Mouse (Mus musculus) myocyte (in vitro differentiated cells): ENCODE results near the gene Gm45261.

Experiments
- CEBPB ChIP-seq: IDR thresholded peaks from 2 replicates; pipeline ENCODE4 v1.6.1; 2011; ENCODE audit warnings: mild to moderate bottlenecking, moderate library complexity; ENCODE audit not compliant: poor library complexity, insufficient read depth, severe bottlenecking
- E2F4 ChIP-seq: IDR thresholded peaks from one replicate; pipeline ENCODE4 v1.6.1; 2011; ENCODE audit warnings: mild to moderate bottlenecking, control low read depth, moderate library complexity; ENCODE audit not compliant: insufficient read depth
- MAX ChIP-seq: IDR thresholded peaks from one replicate; pipeline ENCODE4 v1.6.1; 2011; ENCODE audit warnings: low read depth, mild to moderate bottlenecking, control low read depth
- MYOD1 ChIP-seq, 3 experiments: IDR thresholded peaks; one replicate each; pipeline ENCODE4 v1.6.1; 2011; ENCODE audit warnings: control low read depth in 2 of 3, low read depth in 2 of 3, mild to moderate bottlenecking in 2 of 3, moderate library complexity in 1 of 3; ENCODE audit not compliant: insufficient read length in 2 of 3, control insufficient read depth in 1 of 3
- MYOG ChIP-seq, 3 experiments: IDR thresholded peaks; one replicate each; pipeline ENCODE4 v1.6.1; 2011; ENCODE audit warnings: control low read depth in 2 of 3, low read depth in 2 of 3, mild to moderate bottlenecking in 2 of 3; ENCODE audit not compliant: insufficient read length in 2 of 3, control insufficient read depth in 1 of 3, insufficient read depth in 1 of 3
- POLR2A ChIP-seq: IDR thresholded peaks from one replicate; pipeline ENCODE4 v1.6.1; 2011; ENCODE audit warnings: low read depth, mild to moderate bottlenecking, control low read depth, moderate library complexity; ENCODE audit not compliant: insufficient read length
- POLR2AphosphoS2 ChIP-seq: IDR thresholded peaks from one replicate; pipeline ENCODE4 v1.6.1; 2011; ENCODE audit warnings: low read depth, control low read depth; ENCODE audit not compliant: insufficient read length
- REST ChIP-seq: IDR thresholded peaks from one replicate; pipeline ENCODE4 v1.6.1; 2011; ENCODE audit warnings: mild to moderate bottlenecking, control low read depth, moderate library complexity; ENCODE audit not compliant: insufficient read depth, insufficient read length
- USF1 ChIP-seq: IDR thresholded peaks from one replicate; pipeline ENCODE4 v1.6.1; 2011; ENCODE audit warnings: low read depth, mild to moderate bottlenecking, control low read depth, moderate library complexity

GRCm38 (mm10) chr1:80451914-80452549 is 9.2 kb downstream of the Gm45261 start:
- no peak for TF ChIP-seq MAX
- TF ChIP-seq POLR2A = no peak
- TF ChIP-seq MYOD1 (IDR thresholded peaks at IDR 0.05; ENCODE audit: control insufficient read depth in 1 of 3, insufficient read length in 2 of 3, low read depth in 2 of 3) = no peak
- no peak for TF ChIP-seq USF1
- no peak for TF ChIP-seq MYOG (IDR thresholded peaks at IDR 0.05; ENCODE audit: control insufficient read depth in 1 of 3, insufficient read depth in 1 of 3, insufficient read length in 2 of 3, low read depth in 2 of 3)
- no peak for TF ChIP-seq REST
- TF ChIP-seq POLR2AphosphoS2 = no peak
- TF ChIP-seq E2F4 = no peak
- no peak for TF ChIP-seq CEBPB
